Mouse (Mus musculus): Measurements from ENCODE around the gene Psma6. TPM values are rescaled to one million over a fixed set of nuclear protein-coding genes. Genes with fewer than 3 reads are reported as not detected.

Psma6 gene
- polyA plus RNA-seq, 1 experiment from 2014 or later, result 433 TPM

DNA sequence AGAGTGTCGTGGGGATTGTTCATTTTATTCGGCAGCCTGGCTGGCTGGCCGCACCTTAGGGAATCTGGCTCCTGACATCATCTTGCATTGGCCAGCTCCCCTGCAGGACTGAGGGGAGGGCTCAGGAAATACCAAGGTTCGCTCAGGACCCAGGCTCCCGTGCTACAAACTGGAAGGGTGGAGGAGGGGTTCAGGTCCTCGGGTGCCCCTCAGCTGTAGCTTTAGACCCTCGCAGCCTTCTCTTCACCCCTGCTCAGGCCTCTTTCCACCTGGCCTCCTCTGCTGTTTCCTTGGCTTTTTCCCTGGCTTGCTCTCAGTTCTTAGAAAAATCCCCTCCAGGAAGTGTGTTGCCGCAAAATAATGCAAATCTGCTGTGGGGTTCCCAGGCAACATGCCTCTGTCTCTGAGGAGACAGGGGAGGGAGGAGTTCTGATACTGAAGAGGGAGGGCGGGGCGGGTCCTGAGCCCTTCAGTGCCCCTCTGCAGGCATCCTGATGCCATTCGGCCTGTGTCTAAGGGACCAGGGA is 54.7 kb downstream of the Psma6 start:
- 0 out of 2 replicates have a peak overlapping the region, but pooled peaks have one; percentile 22 for H3K9ac ChIP-seq (ENCODE audit: low read length)
- peak; percentile 63 for DNase-seq (ENCODE audit: low spot score)
- ATAC-seq (replicated peaks; ENCODE audit: low FRiP score, low TSS enrichment, low read depth), result peak; percentile 47
- no peaks in the 10 kb centered on the region for H3K36me3 ChIP-seq (ENCODE audit: control insufficient read depth, insufficient read depth, low read length)
- no peaks in the 10 kb centered on the region for H3K9me3 ChIP-seq (ENCODE audit: control insufficient read depth, low read length)
- H3K4me3 ChIP-seq (ENCODE audit: low read depth, low read length), result 0 out of 2 replicates have a peak overlapping the region, but pooled peaks have one; percentile 2
- H3K27me3 ChIP-seq (replicated peaks; ENCODE audit: control insufficient read depth, insufficient read depth, low read length), result no peaks in the 10 kb centered on the region
- H3K4me2 ChIP-seq (ENCODE audit: low read length), result peak overlapping the region; percentile 41
- peaks cover 27% of the 10 kb centered on the region for H3K4me1 ChIP-seq (replicated peaks; ENCODE audit: control insufficient read depth, insufficient read depth, low read length)
- peak overlapping the region; percentile 66; the same call in 1 of the 2 replicates for H3K27ac ChIP-seq (ENCODE audit: low read depth)
- WGBS, result 14% methylated on average over 11 of the region's 11 CpGs

DNA sequence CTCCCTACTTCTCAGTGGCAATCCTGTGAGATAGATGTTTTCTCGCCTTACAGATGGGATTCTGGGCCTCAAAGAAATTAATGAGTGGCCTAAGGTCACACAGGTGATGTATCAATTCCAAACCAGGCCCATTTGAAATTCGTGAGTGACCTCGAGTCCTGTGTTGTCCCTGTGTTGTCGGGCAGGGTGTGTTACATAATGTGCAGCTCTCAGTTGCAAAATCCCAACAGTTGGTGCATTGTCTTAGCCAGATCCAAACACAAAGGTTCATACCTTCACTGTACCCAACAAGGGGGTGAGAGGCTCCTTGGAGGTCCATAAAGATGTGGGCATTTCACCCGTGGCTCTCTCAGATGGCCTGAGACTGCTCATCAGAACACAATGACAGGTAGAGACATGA is 56.4 kb downstream of the Psma6 start:
- Histone ChIP-seq H3K9me3 (ENCODE audit: control insufficient read depth, low read length) (no peaks in the 10 kb centered on the region), H3K27ac (ENCODE audit: low read depth) (no peak overlapping the region), H3K27me3 (replicated peaks; ENCODE audit: control insufficient read depth, insufficient read depth, low read length) (no peaks in the 10 kb centered on the region), H3K4me3 (ENCODE audit: low read depth, low read length) (no peak overlapping the region), H3K4me2 (ENCODE audit: low read length) (no peak overlapping the region), H3K9ac (ENCODE audit: low read length) (no peak overlapping the region), H3K4me1 (replicated peaks; ENCODE audit: control insufficient read depth, insufficient read depth, low read length) (peaks cover 31% of the 10 kb centered on the region), H3K36me3 (ENCODE audit: control insufficient read depth, insufficient read depth, low read length) (no peaks in the 10 kb centered on the region)
- WGBS, result 88% methylated on average over 5 of the region's 5 CpGs
- ATAC-seq (replicated peaks; ENCODE audit: low FRiP score, low TSS enrichment, low read depth), result no peak
- DNase-seq (ENCODE audit: low spot score), result no peak

DNA sequence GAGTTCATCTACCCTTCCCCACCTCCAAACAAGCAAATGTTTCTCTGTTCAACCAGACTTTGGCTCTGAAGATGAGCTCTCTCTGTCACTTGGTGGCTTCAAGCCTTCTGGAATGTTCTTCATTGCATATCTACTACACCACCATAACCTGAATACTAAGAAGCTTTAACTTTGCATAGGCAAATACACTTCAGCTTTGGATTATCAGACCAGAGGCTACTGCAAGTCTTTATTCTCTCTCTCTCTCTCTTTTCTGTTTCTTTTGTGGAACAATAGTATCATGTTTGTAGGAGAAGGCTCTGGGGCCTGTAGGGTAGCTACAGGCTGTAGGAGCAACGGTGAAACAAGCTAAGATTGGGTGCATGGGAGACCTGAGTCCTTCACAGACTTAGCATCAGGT is 58.2 kb downstream of the Psma6 start:
- Histone ChIP-seq H3K4me1 (replicated peaks; ENCODE audit: control insufficient read depth, insufficient read depth, low read length) (peaks cover 36% of the 10 kb centered on the region), H3K27ac (ENCODE audit: low read depth) (no peak overlapping the region), H3K4me3 (ENCODE audit: low read depth, low read length) (no peak overlapping the region), H3K27me3 (replicated peaks; ENCODE audit: control insufficient read depth, insufficient read depth, low read length) (no peaks in the 10 kb centered on the region), H3K4me2 (ENCODE audit: low read length) (no peak overlapping the region), H3K9ac (ENCODE audit: low read length) (no peak overlapping the region), H3K36me3 (ENCODE audit: control insufficient read depth, insufficient read depth, low read length) (no peaks in the 10 kb centered on the region), H3K9me3 (ENCODE audit: control insufficient read depth, low read length) (no peaks in the 10 kb centered on the region)
- DNase-seq (ENCODE audit: low spot score) (no peak), ATAC-seq (replicated peaks; ENCODE audit: low FRiP score, low TSS enrichment, low read depth) (no peak)
- 85% methylated on average over 1 of the region's 1 CpGs for WGBS

DNA sequence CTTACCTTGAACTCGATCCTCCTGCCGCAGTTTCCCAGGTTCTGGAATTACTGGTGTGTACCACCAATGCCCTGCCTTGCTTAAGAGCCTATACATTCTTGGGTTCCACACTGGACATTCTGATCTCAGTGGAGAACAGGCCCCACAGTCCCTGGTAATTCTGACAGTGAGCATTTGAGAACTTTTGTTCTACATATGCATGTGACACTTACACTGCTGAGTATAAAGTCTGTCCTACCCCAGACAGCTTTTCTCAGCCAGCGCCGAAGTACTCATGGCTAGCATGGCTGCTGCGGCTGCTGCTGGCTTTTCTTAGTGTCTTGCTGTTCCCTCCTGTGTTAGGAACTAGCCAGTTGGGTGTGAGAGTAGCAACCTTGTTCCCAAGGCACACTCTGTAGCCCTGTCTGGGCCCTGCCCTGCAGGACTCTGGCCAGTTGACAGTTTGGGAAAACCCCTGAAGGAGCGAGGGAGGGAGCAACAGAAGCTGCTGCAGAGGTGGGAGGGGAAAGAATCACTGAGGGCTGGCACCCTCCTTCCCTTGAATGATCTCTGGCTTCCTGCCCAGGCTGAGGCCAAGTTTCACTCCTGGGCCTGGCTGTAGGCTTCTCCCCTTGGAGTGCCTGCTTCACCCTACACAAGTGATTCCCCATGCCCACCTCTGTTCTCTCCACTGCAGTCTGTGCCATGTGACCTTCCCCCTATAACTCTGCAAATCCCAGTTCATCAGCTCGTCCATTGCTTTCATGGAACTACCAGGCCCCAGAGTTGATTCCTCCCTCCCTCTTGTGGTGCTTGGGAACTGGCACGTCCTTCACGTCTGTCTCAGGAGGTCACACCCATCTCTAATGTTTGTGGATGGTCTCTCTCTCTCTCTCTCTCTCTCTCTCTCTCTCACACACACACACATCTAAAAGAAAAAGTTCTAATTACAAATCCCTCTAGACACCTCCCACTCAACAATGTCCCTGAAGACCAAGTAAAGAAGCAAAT is 59.1 kb downstream of the Psma6 start:
- H3K9ac ChIP-seq (ENCODE audit: low read length), result no peak overlapping the region
- ATAC-seq (replicated peaks; ENCODE audit: low FRiP score, low TSS enrichment, low read depth) (no peak), DNase-seq (ENCODE audit: low spot score) (no peak)
- no peaks in the 10 kb centered on the region for H3K36me3 ChIP-seq (ENCODE audit: control insufficient read depth, insufficient read depth, low read length)
- H3K4me3 ChIP-seq (ENCODE audit: low read depth, low read length), result no peak overlapping the region
- H3K4me2 ChIP-seq (ENCODE audit: low read length), result no peak overlapping the region
- 58% methylated on average over 9 of the region's 9 CpGs for WGBS
- peaks cover 33% of the 10 kb centered on the region for H3K4me1 ChIP-seq (replicated peaks; ENCODE audit: control insufficient read depth, insufficient read depth, low read length)
- H3K27ac ChIP-seq (ENCODE audit: low read depth), result peak overlapping the region; percentile 33; the same call in 1 of the 2 replicates
- no peaks in the 10 kb centered on the region for H3K27me3 ChIP-seq (replicated peaks; ENCODE audit: control insufficient read depth, insufficient read depth, low read length)
- no peaks in the 10 kb centered on the region for H3K9me3 ChIP-seq (ENCODE audit: control insufficient read depth, low read length)

DNA sequence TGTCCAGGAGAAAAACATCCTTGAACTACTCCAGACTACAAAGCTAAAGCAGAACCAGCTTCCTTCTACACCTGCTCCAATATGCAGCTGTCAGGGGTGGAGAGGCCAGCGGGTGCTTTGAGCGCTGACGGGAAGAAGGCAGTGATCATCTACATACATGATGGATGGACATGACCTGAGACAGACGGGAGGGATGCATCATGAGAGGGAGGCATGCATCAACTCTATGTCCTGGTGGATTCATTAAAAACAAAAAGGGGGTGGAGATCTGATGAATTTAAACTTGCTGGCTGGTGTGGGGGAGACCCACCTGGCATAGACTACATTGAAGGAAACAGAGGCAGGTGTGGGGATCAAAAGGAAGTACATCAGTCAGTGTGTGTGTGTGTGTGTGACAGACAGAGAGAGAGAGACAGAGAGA is 60.0 kb downstream of the Psma6 start:
- no peak overlapping the region for H3K4me2 ChIP-seq (ENCODE audit: low read length)
- no peaks in the 10 kb centered on the region for H3K9me3 ChIP-seq (ENCODE audit: control insufficient read depth, low read length)
- H3K27ac ChIP-seq (ENCODE audit: low read depth), result no peak overlapping the region
- 71% methylated on average over 4 of the region's 4 CpGs for WGBS
- no peak for DNase-seq (ENCODE audit: low spot score)
- H3K4me3 ChIP-seq (ENCODE audit: low read depth, low read length), result no peak overlapping the region
- no peaks in the 10 kb centered on the region for H3K36me3 ChIP-seq (ENCODE audit: control insufficient read depth, insufficient read depth, low read length)
- ATAC-seq (replicated peaks; ENCODE audit: low FRiP score, low TSS enrichment, low read depth), result no peak
- H3K27me3 ChIP-seq (replicated peaks; ENCODE audit: control insufficient read depth, insufficient read depth, low read length), result no peaks in the 10 kb centered on the region
- no peak overlapping the region for H3K9ac ChIP-seq (ENCODE audit: low read length)
- H3K4me1 ChIP-seq (replicated peaks; ENCODE audit: control insufficient read depth, insufficient read depth, low read length), result peaks cover 25% of the 10 kb centered on the region

DNA sequence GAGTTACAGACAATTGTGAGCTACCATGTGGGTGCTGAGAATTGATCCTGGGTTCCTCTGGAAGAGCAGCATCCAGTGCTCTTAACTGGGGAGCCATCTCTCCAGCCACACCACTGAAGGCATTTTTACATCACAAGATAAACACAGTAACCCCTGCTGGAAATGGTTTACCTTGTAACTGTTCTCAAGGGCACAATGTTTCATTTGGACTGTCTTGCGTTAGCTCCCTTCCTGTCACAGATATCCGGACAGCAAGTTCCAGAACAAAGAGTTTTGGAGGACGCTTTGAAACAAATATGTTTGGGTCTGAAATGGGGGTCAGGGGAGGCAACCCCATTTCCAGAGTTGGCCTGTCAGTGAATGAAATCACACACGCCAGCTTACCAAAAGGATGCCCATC is 61.6 kb downstream of the Psma6 start:
- ATAC-seq (replicated peaks; ENCODE audit: low FRiP score, low TSS enrichment, low read depth), result no peak

DNA sequence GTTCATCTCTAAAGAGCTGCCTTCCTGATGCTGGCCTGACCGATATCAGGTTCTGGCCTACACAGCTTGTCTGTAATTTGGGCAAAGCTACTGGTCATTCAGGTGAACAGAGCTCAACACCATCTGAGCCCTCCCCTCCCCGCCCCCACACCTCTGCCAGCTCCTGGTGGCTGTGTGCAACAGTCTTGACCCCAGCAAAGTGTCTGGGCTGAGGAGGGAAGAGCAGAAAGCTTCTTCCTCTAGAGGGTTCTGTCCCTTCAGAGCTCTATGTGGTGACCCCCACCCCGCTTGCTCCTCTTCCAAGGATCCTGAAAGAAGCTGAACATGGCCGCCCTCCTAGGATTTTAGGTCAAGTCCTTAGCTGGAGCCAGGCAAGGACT is 62.3 kb downstream of the Psma6 start:
- H3K27me3 ChIP-seq (replicated peaks; ENCODE audit: control insufficient read depth, insufficient read depth, low read length), result no peaks in the 10 kb centered on the region
- ATAC-seq (replicated peaks; ENCODE audit: low FRiP score, low TSS enrichment, low read depth) (no peak), DNase-seq (ENCODE audit: low spot score) (no peak)
- 84% methylated on average over 4 of the region's 4 CpGs for WGBS
- H3K4me2 ChIP-seq (ENCODE audit: low read length), result no peak overlapping the region
- H3K4me3 ChIP-seq (ENCODE audit: low read depth, low read length), result no peak overlapping the region
- peak overlapping the region; percentile 73 for H3K27ac ChIP-seq (ENCODE audit: low read depth)
- H3K9ac ChIP-seq (ENCODE audit: low read length), result no peak overlapping the region
- H3K36me3 ChIP-seq (ENCODE audit: control insufficient read depth, insufficient read depth, low read length), result no peaks in the 10 kb centered on the region
- no peaks in the 10 kb centered on the region for H3K9me3 ChIP-seq (ENCODE audit: control insufficient read depth, low read length)
- H3K4me1 ChIP-seq (replicated peaks; ENCODE audit: control insufficient read depth, insufficient read depth, low read length), result peaks cover 29% of the 10 kb centered on the region

More for the DNA sequence above, 61.6 kb downstream of the Psma6 start:
- Histone ChIP-seq H3K27me3 (replicated peaks; ENCODE audit: control insufficient read depth, insufficient read depth, low read length) (no peaks in the 10 kb centered on the region), H3K9me3 (ENCODE audit: control insufficient read depth, low read length) (no peaks in the 10 kb centered on the region), H3K4me2 (ENCODE audit: low read length) (no peak overlapping the region), H3K9ac (ENCODE audit: low read length) (no peak overlapping the region), H3K4me3 (ENCODE audit: low read depth, low read length) (no peak overlapping the region), H3K4me1 (replicated peaks; ENCODE audit: control insufficient read depth, insufficient read depth, low read length) (peaks cover 28% of the 10 kb centered on the region), H3K27ac (ENCODE audit: low read depth) (no peak overlapping the region), H3K36me3 (ENCODE audit: control insufficient read depth, insufficient read depth, low read length) (no peaks in the 10 kb centered on the region)
- DNase-seq (ENCODE audit: low spot score), result no peak
- 79% methylated on average over 4 of the region's 4 CpGs for WGBS

DNA sequence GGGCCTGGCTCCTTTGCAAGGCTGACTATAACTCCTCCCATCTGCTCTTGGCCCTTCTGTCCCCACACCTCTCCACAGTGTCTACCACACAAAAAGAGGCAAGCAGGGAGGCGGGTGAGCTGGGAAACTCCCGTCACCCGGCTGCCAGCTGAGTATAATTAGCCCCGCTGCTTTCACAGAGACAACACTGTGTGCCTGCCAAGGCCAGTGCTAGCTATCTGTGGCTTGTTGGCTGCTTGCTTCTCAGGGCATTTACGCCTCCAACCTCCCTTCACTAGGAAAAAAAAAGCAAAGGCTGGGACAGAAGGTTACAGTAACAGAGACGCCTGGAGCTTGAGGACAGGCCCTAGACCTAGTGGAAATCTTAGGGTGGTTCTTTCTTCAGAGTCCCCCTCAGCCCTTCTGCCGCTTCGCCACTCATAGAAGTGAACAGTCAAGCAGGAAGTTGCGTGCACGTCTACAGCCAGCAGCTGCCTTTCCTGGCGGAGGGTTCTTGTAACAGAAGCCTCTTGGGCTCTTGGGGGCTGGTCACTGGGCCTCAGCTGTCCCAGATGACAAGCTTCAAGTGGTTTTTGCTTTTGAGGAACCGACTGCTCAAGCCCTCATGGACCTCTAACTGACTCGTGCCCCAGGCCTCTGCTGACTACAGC is 62.8 kb downstream of the Psma6 start:
- DNase-seq (ENCODE audit: low spot score) (no peak), ATAC-seq (replicated peaks; ENCODE audit: low FRiP score, low TSS enrichment, low read depth) (0 out of 2 replicates have a peak, but pooled peaks have one; percentile 21)
- no peaks in the 10 kb centered on the region for H3K27me3 ChIP-seq (replicated peaks; ENCODE audit: control insufficient read depth, insufficient read depth, low read length)
- peak overlapping the region; percentile 73 for H3K27ac ChIP-seq (ENCODE audit: low read depth)
- H3K4me3 ChIP-seq (ENCODE audit: low read depth, low read length), result no peak overlapping the region
- no peak overlapping the region for H3K4me2 ChIP-seq (ENCODE audit: low read length)
- H3K36me3 ChIP-seq (ENCODE audit: control insufficient read depth, insufficient read depth, low read length), result no peaks in the 10 kb centered on the region
- H3K4me1 ChIP-seq (replicated peaks; ENCODE audit: control insufficient read depth, insufficient read depth, low read length), result peaks cover 29% of the 10 kb centered on the region
- no peaks in the 10 kb centered on the region for H3K9me3 ChIP-seq (ENCODE audit: control insufficient read depth, low read length)
- no peak overlapping the region for H3K9ac ChIP-seq (ENCODE audit: low read length)
- WGBS, result 32% methylated on average over 13 of the region's 13 CpGs

Data from intestine, embryonic 14.5 days (tissue).